Mouse (Mus musculus): ENCODE measurements around the gene Lin28a. TPM values are rescaled to one million over a fixed set of nuclear protein-coding genes. Genes with fewer than 3 reads are reported as not detected.

Lin28a gene
- polyA plus RNA-seq (2012): 0.30 and 0.51 TPM in 2 replicates

DNA sequence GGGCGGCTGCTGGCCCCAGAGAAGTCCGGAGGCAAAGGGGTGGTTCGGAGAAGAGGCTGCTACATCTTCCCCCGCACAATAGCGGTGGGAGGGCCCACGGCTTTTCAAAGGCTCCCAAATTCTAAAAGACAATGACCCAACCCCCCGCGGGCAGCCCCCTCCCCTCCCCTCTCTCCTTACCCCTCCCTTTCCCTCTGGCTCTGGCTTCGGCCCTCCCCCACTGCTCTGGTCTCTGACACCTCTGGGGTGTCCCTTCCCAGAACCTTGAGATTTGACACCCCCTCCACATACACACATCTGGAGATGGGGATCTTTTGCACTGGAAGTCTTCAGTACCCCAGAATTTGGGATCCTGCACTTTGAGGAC, at the start of gene Lin28a:
Lin28a (minus strand) TSS at position 63 of the 367 bp plus-strand sequence.

GRCm38 (mm10) chr4:134060135-134060865, 41.7 kb upstream of the Lin28a start, which contains the start of gene Crybg2:
TSS of gene Crybg2 (plus strand) at chr4:134060815.

GRCm38 (mm10) chr4:134053538-134053937, 34.9 kb upstream of the Lin28a start, which contains the start of gene Zfp683:
TSS of gene Zfp683 (plus strand) at chr4:134053838.

GRCm38 (mm10) chr4:134000466-134001438, 17.9 kb downstream of the Lin28a start, which contains the start of gene Dhdds:
TSS of gene Dhdds (minus strand) at chr4:134000918.

GRCm38 (mm10) chr4:133968150-133968921, 50.3 kb downstream of the Lin28a start, which contains the start of gene Hmgn2:
TSS of gene Hmgn2 (minus strand) at chr4:133968650.

Other genes with a start within 250 kb of the Lin28a start
- gene Rps6ka1, start 131.0 kb downstream of the Lin28a start, polyA plus RNA-seq (2012): 149 and 205 TPM in 2 replicates
- 2,484 and 2,821 TPM in 2 replicates for gene Hmgn2, start 50.2 kb downstream of the Lin28a start, polyA plus RNA-seq (2012)
- 24.5 and 27.5 TPM in 2 replicates for gene Dhdds, start 17.9 kb downstream of the Lin28a start, polyA plus RNA-seq (2012)
- gene Zfp683, start 35.0 kb upstream of the Lin28a start, polyA plus RNA-seq (2012): 0.15 TPM in 1 of 2 replicates, not detected in the other
- 1.4 and 2.4 TPM in 2 replicates for gene Crybg2, start 42.0 kb upstream of the Lin28a start, polyA plus RNA-seq (2012)
- 131 and 232 TPM in 2 replicates for gene Cd52, start 76.2 kb upstream of the Lin28a start, polyA plus RNA-seq (2012)
- 33.5 and 39.3 TPM in 2 replicates for gene Ubxn11, start 83.7 kb upstream of the Lin28a start, polyA plus RNA-seq (2012)
- 886 and 1,036 TPM in 2 replicates for gene Sh3bgrl3, start 109.9 kb upstream of the Lin28a start, polyA plus RNA-seq (2012)
- gene Cep85, start 168.3 kb upstream of the Lin28a start, polyA plus RNA-seq (2012): 41.4 and 47.6 TPM in 2 replicates
- not detected in 2 replicates for gene Gm7534, start 184.2 kb upstream of the Lin28a start, polyA plus RNA-seq (2012)
- gene Catsper4, start 208.5 kb upstream of the Lin28a start, polyA plus RNA-seq (2012): not detected in 2 replicates
- 0.23 and 0.50 TPM in 2 replicates for gene Cnksr1, start 219.6 kb upstream of the Lin28a start, polyA plus RNA-seq (2012)
- 0.10 and 0.25 TPM in 2 replicates for gene E130218I03Rik, start 224.8 kb upstream of the Lin28a start, polyA plus RNA-seq (2012)
- 60.4 and 65.0 TPM in 2 replicates for gene Zfp593, start 226.8 kb upstream of the Lin28a start, polyA plus RNA-seq (2012)
- not detected in 2 replicates for gene Gm30191, start 228.1 kb upstream of the Lin28a start, polyA plus RNA-seq (2012)
- gene Grrp1, start 235.3 kb upstream of the Lin28a start, polyA plus RNA-seq (2012): 0.43 and 0.83 TPM in 2 replicates